Mouse (Mus musculus) intestine, postnatal 0 days (tissue): Measurements from ENCODE around the gene Rdh19. TPM values are rescaled to one million over a fixed set of nuclear protein-coding genes. Genes with fewer than 3 reads are reported as not detected.

Source experiments
- ATAC-seq: fragments of 200-750 bp; cut with Nextera tagmentation; 2 replicates; pipeline ENCODE4 v1.8.0; 2017; ENCODE audit warnings: mild to moderate bottlenecking, moderate TSS enrichment, moderate library complexity
- H3K27ac ChIP-seq: fragments of 300-500 bp; sonication (generic); 2 replicates; pipeline ENCODE4 v1.5.1; 2014; ENCODE audit warnings: mild to moderate bottlenecking, low read depth, low read length, moderate library complexity
- H3K27me3 ChIP-seq: fragments of 300-500 bp; sonication (generic); replicated peaks from 2 replicates; pipeline ENCODE4 v1.6.1; 2014; ENCODE audit warnings: low read length, mixed read lengths; ENCODE audit not compliant: control insufficient read depth, insufficient read depth
- H3K36me3 ChIP-seq: fragments of 300-500 bp; sonication (generic); 2 replicates; pipeline ENCODE4 v1.6.1; 2014; ENCODE audit warnings: mild to moderate bottlenecking, moderate library complexity; ENCODE audit not compliant: control insufficient read depth, insufficient read depth
- H3K4me1 ChIP-seq: fragments of 300-500 bp; sonication (generic); replicated peaks from 2 replicates; pipeline ENCODE4 v1.6.1; 2014; ENCODE audit warnings: antibody characterized with exemption, low read length, mixed read lengths; ENCODE audit not compliant: control insufficient read depth, insufficient read depth
- H3K4me2 ChIP-seq: fragments of 300-500 bp; sonication (generic); replicated peaks from 2 replicates; pipeline ENCODE4 v1.6.1; 2014; ENCODE audit warnings: low read depth, mild to moderate bottlenecking, moderate library complexity
- H3K4me3 ChIP-seq: fragments of 300-500 bp; sonication (generic); 2 replicates; pipeline ENCODE4 v1.5.1; 2014; ENCODE audit warnings: low read depth, low read length
- H3K9ac ChIP-seq: fragments of 300-500 bp; sonication (generic); 2 replicates; pipeline ENCODE4 v1.6.1; 2014; ENCODE audit warnings: mild to moderate bottlenecking, low read depth, low read length
- H3K9me3 ChIP-seq: fragments of 300-500 bp; sonication (generic); 2 replicates; pipeline ENCODE4 v1.6.1; 2016; ENCODE audit warnings: mixed run types; ENCODE audit not compliant: control insufficient read depth
- CTCF ChIP-seq: sonication (generic); IDR thresholded peaks from 2 replicates; pipeline ENCODE4 v1.5.1; 2016; ENCODE audit warnings: low read depth, mild to moderate bottlenecking, control low read depth, antibody characterized with exemption, moderate library complexity
- WGBS: fragments of 180-500 bp; shearing (Covaris S2); extraction: QIAGEN DNeasy Blood & Tissue Kit; methylation state at CpG from one replicate; pipeline ENCODE4 v1.1.7; 2014; 5-methylcytosine and 5-hydroxymethylcytosine counted together
- polyA plus RNA-seq: library from polyadenylated mRNA; unstranded; fragments of >200 nt; fragmentation: Nextera tagmentation; extraction: Ambion mirVana; gene quantifications from 2 replicates; pipeline ENCODE4 v1.2.1, GENCODE M21; 2015

Rdh19 gene
- polyA plus RNA-seq, 1 experiment from 2014 or later: not detected

DNA sequence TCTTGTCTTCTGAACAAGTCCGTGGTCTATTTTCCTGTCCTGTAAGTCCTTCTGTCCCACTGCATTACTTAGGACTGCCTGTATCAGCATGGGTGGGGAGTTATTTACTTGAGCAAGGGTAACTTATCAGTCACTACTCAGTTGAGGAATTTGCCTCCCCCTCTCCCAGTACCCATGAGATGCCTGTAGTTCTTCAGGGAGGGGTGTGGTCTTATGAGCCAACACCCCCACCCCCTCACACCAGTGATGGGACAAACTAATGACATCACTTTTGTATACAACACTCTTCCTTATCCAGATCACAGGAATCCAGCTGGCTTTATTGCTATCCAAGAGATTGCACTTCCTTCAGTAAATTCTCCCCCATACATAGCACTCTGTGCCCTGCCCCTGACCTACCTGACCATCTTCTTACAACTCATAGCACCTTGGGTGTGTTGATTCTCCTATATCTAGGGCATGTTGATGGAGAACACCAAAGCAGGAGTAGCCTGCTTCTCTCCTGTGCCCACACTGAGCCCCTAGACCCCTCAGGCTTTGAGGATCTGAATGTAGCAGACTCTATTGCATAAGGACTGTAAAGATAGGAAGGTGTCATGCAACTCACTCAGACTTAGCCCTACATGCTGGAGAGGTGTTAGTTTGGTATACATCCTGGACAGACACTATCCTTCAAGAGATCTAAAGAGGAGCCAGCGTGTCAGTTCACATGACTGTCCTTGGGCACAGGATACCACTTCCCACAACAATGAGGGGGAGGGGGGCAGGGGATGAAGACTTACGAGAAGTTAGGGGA lies 28.7 kb downstream of the Rdh19 start:
- Histone ChIP-seq H3K27me3 (no peaks in the 10 kb centered on the region), H3K4me3 (no peak overlapping the region), H3K4me2 (peak overlapping the region; percentile 51), H3K36me3 (no peaks in the 10 kb centered on the region), H3K9me3 (no peaks in the 10 kb centered on the region), H3K4me1 (peaks cover 6% of the 10 kb centered on the region; the same call in 1 of the 2 replicates), H3K9ac (no peak overlapping the region), H3K27ac (peak overlapping the region; percentile 83)
- 23% methylated on average over 3 of the region's 3 CpGs for WGBS
- no peak for TF ChIP-seq CTCF
- peak; percentile 61 for ATAC-seq

DNA sequence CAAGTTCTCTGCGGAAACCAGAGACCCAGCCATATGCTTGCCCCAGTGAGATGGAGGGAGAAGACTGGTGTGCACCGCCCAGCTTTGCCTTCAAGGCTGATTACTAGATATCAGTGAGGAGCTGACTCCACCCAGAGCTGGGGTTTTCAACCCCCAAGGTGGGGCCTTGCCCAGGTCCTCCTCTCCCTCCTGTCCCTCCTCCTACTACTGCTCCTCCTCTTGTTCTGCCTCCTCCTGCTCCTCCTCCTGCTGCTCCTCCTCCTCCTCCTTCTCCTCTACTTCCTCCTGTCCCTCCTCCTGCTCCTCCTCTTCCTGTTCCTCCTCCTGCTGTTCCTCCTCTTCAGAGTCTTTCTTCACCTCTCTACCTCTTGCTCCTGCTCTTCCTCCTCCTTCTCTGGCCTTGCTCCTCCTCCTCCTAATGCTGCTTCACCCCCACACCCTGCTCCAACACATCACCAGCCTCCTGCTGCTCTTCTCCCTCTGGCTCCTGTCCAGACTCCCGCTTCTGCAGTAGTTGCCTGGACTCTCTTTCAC lies 29.5 kb downstream of the Rdh19 start:
- 41% methylated on average over 3 of the region's 3 CpGs for WGBS
- Histone ChIP-seq H3K36me3 (no peaks in the 10 kb centered on the region), H3K9ac (no peak overlapping the region), H3K27ac (peak overlapping the region; percentile 83), H3K4me3 (no peak overlapping the region), H3K4me2 (peak overlapping the region; percentile 51), H3K9me3 (no peaks in the 10 kb centered on the region), H3K27me3 (no peaks in the 10 kb centered on the region), H3K4me1 (peaks cover 6% of the 10 kb centered on the region; the same call in 1 of the 2 replicates)
- no peak for TF ChIP-seq CTCF
- peak; percentile 63 for ATAC-seq

DNA sequence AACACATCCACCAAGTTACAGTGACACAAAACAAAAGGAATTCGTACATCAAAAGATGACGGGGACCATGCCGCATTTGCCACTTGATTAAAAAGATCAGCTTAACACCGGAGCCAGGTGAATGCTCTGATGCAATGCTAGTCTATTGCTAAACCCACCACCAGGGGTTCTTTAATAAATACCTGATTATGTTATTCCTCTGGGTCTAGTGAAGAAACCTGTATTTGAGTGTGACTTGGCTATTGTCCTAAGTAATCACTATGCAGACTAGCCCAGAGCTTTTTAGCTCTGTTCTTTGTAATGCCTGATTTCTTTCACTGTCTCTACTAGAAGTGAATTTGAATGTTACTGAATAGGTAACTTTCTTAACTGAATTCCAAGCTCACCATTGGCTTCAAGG lies 31.3 kb downstream of the Rdh19 start:
- Histone ChIP-seq H3K36me3 (no peaks in the 10 kb centered on the region), H3K4me2 (no peak overlapping the region), H3K27ac (no peak overlapping the region), H3K27me3 (no peaks in the 10 kb centered on the region), H3K4me1 (peaks cover 6% of the 10 kb centered on the region; the same call in 1 of the 2 replicates), H3K9me3 (no peaks in the 10 kb centered on the region), H3K9ac (no peak overlapping the region), H3K4me3 (no peak overlapping the region)
- no peak for ATAC-seq
- WGBS: 91% methylated on average over 4 of the region's 4 CpGs
- TF ChIP-seq CTCF: no peak

DNA sequence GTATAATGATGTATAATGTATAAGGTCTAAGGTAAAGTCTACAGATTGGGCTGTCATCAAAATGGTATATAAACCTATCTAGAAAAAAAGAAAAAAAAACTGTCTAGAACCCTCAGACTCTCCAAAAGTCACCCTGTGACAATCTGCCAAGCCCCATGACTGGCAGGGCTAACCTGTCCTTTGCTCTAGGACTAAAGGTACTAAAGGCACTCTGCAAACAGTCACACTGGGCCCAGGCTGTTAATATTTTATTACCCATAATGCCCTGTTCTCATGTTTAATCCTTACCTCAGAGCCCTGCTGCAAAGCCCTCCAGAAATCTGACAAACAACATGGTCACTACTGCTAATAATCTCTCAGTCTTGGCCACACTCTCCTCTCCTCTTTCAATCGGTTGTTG lies 36.8 kb downstream of the Rdh19 start:
- no peak for TF ChIP-seq CTCF
- Histone ChIP-seq H3K4me3 (no peak overlapping the region), H3K9ac (no peak overlapping the region), H3K4me1 (peaks cover 3% of the 10 kb centered on the region), H3K36me3 (no peaks in the 10 kb centered on the region), H3K9me3 (no peaks in the 10 kb centered on the region), H3K27ac (no peak overlapping the region), H3K4me2 (no peak overlapping the region), H3K27me3 (no peaks in the 10 kb centered on the region)
- ATAC-seq: peak; percentile 15; the same call in 1 of the 2 replicates
- 75% methylated on average over 1 of the region's 1 CpGs for WGBS

DNA sequence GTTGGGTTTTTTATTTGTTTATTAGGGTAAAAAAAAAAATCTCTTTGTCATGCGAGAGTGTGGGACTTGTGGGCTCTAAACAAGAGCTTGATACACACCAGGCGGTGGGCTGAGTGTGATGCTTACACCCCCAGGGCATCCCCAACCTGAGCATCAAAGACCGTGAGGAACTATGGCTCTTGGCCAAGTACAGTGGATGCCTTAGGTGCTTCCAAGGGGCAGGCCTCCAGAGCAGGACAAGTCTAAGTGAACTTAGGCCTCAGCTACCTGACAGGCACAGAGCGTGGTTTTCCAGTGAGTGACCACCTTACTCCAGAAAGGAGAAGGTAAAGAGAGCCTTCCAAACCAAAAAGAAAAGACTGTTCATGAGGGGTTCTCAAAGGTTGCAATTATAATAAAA lies 37.2 kb downstream of the Rdh19 start:
- no peak overlapping the region for H3K9ac ChIP-seq
- no peaks in the 10 kb centered on the region for H3K36me3 ChIP-seq
- peaks cover 3% of the 10 kb centered on the region for H3K4me1 ChIP-seq
- 86% methylated on average over 4 of the region's 4 CpGs for WGBS
- H3K27ac ChIP-seq: no peak overlapping the region
- no peaks in the 10 kb centered on the region for H3K27me3 ChIP-seq
- H3K4me2 ChIP-seq: no peak overlapping the region
- no peak for ATAC-seq
- H3K9me3 ChIP-seq: no peaks in the 10 kb centered on the region
- no peak for TF ChIP-seq CTCF
- H3K4me3 ChIP-seq: no peak overlapping the region

DNA sequence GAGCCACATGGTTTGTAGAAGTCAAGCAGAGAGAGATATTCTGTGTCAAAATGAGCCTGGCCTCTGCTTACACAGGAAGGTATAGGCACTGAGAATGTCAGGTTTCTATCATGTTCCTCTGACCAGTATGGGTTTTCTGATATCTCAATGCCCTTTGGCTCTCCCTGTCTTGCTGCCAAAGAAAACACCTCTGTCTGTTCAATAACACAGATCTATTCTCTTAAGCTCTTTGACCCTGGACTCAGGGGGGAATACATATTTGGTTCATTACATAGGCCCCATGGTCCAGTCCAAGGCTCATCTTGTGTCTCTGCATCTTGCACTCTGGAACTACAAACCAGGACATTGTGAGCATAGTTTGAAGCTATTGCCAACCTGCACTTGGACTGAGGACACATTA lies 38.9 kb downstream of the Rdh19 start, which contains the start of gene Rdh7:
Rdh7 (minus strand) TSS at position 213 of the 400 bp plus-strand sequence.
- Histone ChIP-seq H3K27ac (no peak within 1 kb of the TSS; the same call in 1 of the 2 replicates), H3K4me3 (no peak within 1 kb of the TSS)
- ATAC-seq: no peak

More for the DNA sequence above, 38.9 kb downstream of the Rdh19 start, which contains the start of gene Rdh7:
- Histone ChIP-seq H3K9ac (no peak within 1 kb of the TSS), H3K27me3 (no peaks in the 10 kb centered on the region), H3K4me1 (peaks cover 3% of the 10 kb centered on the region), H3K9me3 (no peaks in the 10 kb centered on the region), H3K4me2 (no peak within 1 kb of the TSS), H3K36me3 (no peaks in the 10 kb centered on the region)
- TF ChIP-seq CTCF: no peak
